Mouse (Mus musculus) R1 (cell line): ENCODE measurements around the gene Ppp1r13b.

Experiments
- DNase-seq: peaks from one replicate; pipeline ENCODE4 v3.0.0-alpha.2; 2018; ENCODE audit warnings: low read depth, low spot score

Gene Ppp1r13b

DNA sequence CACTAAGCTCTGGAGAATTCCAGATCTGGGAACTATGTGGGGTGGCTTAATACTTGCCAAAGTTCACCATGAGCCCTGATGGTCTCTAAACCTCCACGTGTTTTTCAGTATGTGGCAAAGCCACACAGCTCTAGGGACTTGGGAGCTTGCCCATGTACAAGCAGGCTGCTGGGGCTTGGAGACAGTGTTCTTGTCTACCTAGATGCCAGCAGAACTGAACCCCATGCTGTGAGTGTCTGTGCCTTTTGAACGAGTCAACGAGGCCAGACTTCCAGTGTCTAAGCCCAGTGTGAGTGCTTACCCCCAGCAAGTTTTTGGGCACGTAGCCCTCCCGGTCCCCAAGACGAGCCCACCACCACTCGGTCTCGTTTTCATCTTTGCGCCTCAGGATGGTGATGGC, 78.0 kb downstream of the Ppp1r13b start:
- DNase-seq: no peak

DNA sequence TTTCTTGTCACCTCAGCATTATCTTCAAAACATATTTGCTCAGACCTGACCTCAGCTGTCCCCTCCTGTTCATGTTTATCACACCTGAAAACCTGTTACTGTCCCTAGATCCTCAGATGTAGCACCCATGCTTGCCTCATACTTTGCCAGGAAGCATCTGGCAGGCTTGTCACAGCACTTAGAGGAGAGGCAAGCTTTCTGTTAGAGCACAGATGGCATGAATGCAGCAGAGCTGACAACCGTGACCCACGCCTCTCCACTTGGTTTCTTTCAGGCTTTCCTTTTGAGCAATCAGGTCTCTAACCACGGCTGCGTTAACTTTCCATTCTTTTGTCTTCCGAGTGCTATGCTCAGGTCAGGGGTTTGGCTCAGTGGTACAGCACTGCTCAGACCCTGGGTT, 78.5 kb downstream of the Ppp1r13b start:
- no peak for DNase-seq

- DNase-seq: no peak
These were observed 80.4 kb downstream of the Ppp1r13b start for GRCm38 (mm10) chr12:111827556-111827955.

- DNase-seq: no peak
These were observed 86.0 kb downstream of the Ppp1r13b start for GRCm38 (mm10) chr12:111821931-111822330.

DNA sequence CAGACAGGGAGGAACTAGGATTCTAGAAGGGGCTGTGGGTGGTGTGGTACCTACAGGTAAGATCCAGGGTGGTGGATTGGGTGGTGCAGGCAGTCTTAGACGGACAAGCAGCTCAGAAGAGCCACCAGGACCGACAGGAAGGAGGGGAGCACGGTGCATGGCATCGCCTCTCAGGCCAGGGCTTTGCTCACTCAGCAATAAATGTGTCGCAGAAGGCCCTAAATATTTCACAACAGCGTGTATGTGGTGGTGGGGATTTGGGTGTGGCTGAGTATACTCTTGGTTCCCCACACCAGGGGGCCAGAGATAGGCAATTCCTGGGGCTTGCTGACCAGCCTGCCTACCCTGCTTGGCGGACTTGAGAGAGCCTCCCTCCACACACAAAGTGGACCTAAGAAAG, 87.2 kb downstream of the Ppp1r13b start:
- no peak for DNase-seq

- no peak for DNase-seq
These were observed 88.0 kb downstream of the Ppp1r13b start for GRCm38 (mm10) chr12:111819936-111820335.

DNA sequence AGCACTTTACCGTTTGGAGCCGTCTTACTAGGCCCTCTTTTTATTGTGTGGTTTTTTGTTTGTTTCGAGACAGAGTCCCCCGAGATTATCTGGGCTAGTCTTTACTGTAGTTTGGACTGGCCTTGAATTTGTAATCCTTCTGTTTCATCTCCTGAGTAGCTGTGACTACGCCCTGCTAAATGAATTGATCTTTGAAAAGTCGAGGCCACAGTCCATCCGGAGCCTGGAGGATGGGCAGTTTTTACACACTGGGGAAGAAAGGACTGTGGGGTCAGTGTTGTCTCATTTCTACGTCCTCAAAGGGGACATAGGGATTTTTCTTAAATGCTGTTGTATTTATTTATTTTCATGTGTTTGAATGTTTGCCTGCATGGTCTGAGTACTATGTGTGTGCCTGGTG, 89.9 kb downstream of the Ppp1r13b start:
- no peak for DNase-seq

DNA sequence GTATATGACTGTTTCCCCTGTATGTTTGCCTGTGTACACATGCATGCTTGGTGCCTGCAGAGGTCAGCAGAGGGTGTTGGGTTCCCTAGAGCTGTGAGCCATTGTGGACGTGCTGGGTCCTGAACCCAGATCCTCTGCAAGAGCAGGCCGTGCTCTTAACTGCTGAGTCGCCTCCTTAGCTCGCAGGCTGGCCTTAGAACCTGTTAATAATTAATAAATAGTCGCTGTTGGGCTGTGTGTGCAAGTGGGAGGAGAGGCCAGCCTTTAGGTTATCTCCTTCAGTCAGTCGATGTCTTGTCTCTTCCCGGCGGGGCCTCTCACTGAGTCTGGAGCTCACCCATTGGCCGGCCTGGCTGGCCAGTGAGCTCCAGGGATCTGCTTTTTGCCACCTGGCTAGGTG, 90.9 kb downstream of the Ppp1r13b start:
- no peak for DNase-seq

DNA sequence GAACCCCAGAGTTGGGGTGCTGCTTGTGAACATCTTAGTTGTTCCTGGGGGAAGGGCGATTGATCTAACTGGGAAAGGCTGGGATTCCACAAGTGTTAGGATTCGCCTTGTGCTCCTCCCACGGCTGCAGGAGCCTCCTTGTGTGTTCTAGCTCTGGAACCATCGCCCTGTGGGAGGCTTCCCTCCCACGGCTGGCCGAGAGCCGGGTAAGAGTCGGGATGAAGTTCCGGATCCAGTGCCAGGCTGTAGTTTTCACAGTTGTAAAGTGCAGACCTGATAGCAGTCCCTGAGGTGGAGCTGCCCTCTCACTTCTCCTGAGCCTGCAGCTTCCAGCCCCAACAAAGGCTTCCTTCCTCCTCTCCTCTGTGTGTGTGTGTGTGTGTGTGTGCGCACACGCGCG, 91.4 kb downstream of the Ppp1r13b start:
- DNase-seq: no peak

DNA sequence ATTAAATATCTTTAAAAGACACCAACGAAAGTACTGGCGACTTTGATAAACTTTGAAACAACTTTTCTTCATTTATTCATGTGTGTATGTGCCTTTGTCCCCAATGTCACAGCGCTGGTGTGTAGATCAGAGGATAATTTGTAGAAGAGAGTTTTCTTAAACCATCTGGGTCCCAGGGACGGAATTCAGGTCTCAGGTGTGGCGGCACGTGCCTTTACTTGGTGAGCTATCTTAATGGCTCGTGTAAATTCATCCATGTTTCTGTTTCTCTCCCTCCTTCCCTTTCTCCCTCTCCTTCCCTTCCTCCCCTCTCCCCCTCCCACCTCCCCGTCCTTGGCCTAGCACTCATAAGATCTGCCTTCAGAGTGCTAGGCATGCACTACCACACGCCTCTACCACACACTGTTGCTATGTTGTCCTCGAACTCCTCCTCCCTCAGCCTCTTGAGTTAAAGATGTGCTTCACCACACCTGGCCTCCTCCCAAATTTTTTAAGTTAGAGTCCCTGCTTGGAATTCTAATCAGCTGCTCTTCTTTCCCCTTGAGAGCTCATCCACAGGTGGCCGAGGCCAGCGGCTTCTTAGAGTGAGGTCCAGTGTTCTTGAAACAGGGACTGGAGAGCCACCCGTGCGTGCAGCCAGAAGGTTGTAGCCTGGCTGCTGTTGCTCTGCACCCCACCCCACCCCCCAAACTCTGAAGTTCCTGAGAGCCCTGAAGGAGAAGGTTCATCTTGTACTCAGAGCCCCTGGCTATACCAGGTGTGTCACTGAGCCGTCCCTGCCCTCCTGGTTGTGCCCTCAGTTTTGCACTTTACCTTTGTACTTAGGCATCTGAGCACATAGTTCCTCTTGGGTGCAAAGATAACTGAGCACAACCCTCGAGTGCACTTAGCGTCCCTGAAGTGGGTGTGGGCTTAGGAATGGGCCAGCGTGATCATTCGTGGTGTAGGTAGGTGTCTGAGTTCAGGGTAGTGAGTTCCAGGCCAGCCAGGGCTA, 92.8 kb downstream of the Ppp1r13b start:
- no peak for DNase-seq

DNA sequence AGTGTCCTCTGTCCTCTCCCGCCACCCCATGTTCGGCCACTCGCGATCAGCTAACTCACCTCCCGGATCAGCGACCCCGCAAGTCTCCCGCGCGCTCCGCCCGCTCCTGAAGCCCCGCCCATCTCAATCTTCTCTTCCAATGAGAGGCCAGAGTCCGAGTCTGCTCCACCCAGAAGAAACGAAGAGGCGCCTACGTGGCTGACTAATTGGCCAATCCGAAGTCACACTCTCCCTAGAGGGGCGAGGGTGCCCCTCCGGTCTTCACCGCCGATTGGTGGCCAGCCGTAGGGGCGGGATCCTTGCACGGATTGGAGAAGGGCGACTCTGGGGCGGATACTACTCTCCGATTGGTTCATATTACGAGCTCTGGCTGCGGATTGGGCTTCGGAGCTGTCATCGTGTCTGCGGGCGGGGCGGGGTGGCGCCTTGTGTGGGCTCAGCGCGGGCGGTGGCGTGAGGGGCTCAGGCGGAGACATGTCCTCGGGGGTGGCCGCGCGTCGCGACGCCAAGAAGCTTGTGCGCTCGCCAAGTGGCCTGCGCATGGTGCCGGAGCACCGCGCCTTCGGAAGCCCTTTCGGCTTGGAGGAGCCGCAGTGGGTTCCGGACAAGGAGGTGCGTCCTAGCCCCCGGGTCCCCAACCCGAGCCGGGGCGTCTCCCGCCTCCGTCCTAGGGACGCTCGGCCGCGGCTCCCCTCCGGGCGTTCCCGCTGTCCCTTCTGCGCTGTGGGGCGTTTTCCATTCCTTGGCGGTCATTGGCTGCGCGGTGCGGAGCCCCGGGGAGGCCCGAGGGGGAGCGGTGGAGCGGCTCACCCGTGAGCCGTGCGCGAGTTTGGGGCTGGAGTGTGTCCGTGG, 93.9 kb downstream of the Ppp1r13b start, which contains the start of the genes Xrcc3 and Zfyve21:
Gene Xrcc3, minus strand, starts transcription at position 108 of the 852 bp plus-strand sequence.
Gene Zfyve21, plus strand, starts transcription at position 405 of the 852 bp plus-strand sequence.
- peak; percentile 100 for DNase-seq

- DNase-seq: peak; percentile 51
These were observed 94.7 kb downstream of the Ppp1r13b start for GRCm38 (mm10) chr12:111813111-111813765.

DNA sequence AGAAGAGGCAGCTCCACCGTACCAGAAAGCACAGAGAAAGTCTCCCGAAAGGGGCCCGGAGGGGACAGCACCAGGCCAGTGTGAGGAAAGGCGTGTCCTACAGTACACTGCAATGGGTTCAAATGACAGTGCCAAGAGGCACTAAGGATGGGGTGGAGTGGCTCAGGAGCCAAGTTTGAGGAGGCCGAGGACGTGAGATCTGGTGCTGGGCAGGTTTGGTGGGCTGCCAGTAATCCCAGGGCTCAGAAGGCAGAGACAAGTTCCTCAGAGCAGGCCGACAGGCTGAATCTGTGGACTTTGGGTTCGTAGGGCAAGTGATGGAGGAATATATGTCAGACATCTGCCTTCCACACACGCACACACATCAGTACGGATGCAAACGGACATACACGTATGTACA, 95.3 kb downstream of the Ppp1r13b start:
- DNase-seq: no peak

DNA sequence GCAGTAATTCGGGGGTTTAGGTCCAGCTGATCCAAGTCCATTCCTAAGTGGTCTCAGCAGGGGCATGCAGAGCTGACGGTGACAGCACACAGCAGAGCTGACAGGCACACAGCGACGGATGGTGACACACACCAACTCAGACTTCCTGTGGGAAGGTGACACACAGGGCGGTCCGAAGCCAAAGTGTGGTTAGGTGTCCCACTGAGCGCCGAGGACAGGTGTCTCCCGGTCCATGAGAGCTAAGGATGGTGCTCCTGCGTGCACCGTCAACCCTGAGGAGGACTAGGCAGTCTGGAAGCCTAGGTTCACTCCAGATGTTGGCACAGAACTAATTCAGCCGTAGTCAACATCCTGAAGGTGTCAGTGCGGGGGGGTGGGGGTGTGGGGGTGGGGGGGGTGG, 95.8 kb downstream of the Ppp1r13b start:
- DNase-seq: no peak

GRCm38 (mm10) chr12:111809762-111810161, 98.1 kb downstream of the Ppp1r13b start:
- peak; percentile 73 for DNase-seq

- no peak for DNase-seq
These were observed 99.1 kb downstream of the Ppp1r13b start for GRCm38 (mm10) chr12:111808775-111809174.

DNA sequence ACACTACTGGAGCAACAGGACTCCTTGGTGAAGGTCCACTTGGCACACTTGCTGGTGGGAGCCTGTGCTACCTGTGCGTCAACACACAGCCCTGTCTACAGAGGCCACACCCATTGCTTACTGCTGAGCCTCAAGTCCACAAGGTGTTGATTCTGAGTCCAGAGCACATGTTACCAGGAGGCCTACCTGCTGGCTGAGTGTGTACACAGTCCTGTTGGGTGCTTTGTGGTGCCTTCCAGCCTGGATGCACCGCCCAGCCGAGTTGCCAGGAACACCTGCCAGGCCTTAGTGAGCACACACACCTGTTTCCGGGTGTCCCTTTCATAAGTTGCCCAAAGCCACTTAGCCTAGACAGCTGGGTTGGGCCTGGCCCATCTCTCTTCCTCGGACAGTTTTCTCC, 104.4 kb downstream of the Ppp1r13b start:
- DNase-seq: no peak

DNA sequence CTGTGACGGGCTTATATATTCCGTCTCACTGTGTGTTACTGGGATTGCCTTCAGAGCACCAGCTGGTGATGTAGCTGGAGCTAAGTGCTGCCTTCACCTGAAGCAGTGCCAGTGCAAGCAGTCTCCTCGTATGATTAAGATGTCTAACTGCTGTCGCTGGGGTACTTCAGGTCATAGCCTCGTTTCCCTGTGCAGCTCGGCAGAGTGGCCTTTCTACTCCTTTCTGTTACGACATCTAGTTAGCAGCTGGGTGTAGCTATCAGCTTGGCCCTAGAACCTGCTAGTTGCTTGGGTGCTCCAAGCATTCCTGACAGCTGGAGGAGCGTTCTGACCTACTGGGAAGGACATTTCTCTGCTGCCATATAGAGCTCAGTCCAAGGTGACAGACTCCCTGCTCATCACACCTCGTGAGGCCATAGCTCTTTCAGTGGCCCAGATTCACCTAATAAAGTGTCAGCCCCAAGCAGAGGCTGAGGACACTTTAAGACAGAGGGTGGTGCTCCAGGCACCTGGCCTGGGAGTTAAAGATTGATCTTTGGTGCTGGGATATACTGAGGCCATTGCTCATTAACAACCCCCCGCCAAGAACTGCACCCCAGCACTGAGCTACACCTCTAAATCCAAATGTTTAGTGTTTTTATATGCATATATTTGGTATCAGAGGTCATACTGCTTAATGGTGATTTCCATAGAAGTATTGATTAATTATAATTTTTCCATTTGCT, 107.3 kb downstream of the Ppp1r13b start:
- no peak for DNase-seq

GRCm38 (mm10) chr12:111798493-111798892, 109.4 kb downstream of the Ppp1r13b start:
- no peak for DNase-seq

DNA sequence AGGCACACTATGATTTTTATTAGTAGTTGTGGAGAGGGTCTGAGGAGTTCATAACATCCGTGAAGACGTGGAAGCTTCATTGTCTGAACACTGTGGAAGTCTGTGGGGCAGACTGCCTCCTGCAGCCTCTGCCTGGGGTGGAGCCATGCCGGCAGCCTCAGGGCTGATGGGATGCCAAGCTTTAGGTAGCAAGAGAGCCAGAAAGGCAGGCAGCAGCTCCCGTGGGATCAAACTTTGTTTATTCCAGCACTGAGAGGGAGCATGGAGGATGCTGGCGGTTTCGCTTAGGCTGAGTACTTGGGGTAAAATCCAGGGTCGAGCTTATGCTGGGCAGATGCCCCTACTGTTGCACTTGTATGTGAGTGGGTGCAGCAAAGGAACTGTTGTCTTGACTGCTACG, 110.7 kb downstream of the Ppp1r13b start:
- DNase-seq: no peak
